Mouse (Mus musculus) stomach, postnatal 0 days (tissue): ENCODE measurements around the gene Prrt3. TPM values are rescaled to one million over a fixed set of nuclear protein-coding genes. Genes with fewer than 3 reads are reported as not detected.

ENCODE experiments used
- ATAC-seq: fragments of 200-750 bp; cut with Nextera tagmentation; 2 replicates; pipeline ENCODE4 v1.8.0; 2017; ENCODE audit not compliant: low FRiP score, low TSS enrichment
- DNase-seq: peaks from one replicate; pipeline ENCODE4 v3.0.0-alpha.2; 2016; ENCODE audit warnings: low spot score
- H3K27ac ChIP-seq: fragments of 300-500 bp; sonication (generic); replicated peaks from 2 replicates; pipeline ENCODE4 v1.5.1; 2014; ENCODE audit warnings: mild to moderate bottlenecking, control low read depth
- H3K27me3 ChIP-seq: fragments of 300-500 bp; sonication (generic); 2 replicates; pipeline ENCODE4 v1.6.1; 2014; ENCODE audit warnings: low read length; ENCODE audit not compliant: control insufficient read depth, insufficient read depth
- H3K36me3 ChIP-seq: fragments of 300-500 bp; sonication (generic); 2 replicates; pipeline ENCODE4 v1.6.1; 2014; ENCODE audit warnings: low read length, mixed read lengths; ENCODE audit not compliant: control insufficient read depth, insufficient read depth
- H3K4me1 ChIP-seq: fragments of 300-500 bp; sonication (generic); replicated peaks from 2 replicates; pipeline ENCODE4 v1.6.1; 2014; ENCODE audit warnings: antibody characterized with exemption; ENCODE audit not compliant: control insufficient read depth, insufficient read depth
- H3K4me2 ChIP-seq: fragments of 300-500 bp; sonication (generic); replicated peaks from 2 replicates; pipeline ENCODE4 v1.6.1; 2014; ENCODE audit warnings: low read depth, mild to moderate bottlenecking, control low read depth, moderate library complexity
- H3K4me3 ChIP-seq: fragments of 300-500 bp; sonication (generic); 2 replicates; pipeline ENCODE4 v1.5.1; 2014; ENCODE audit warnings: low read depth, low read length, control low read depth
- H3K9ac ChIP-seq: fragments of 300-500 bp; sonication (generic); 2 replicates; pipeline ENCODE4 v1.6.1; 2014; ENCODE audit warnings: mild to moderate bottlenecking, low read length, control low read depth, mixed read lengths
- H3K9me3 ChIP-seq: fragments of 300-500 bp; sonication (generic); 2 replicates; pipeline ENCODE4 v1.6.1; 2016; ENCODE audit warnings: low read length; ENCODE audit not compliant: control insufficient read depth
- CTCF ChIP-seq: IDR thresholded peaks from 2 replicates; pipeline ENCODE4 v1.5.1; 2016; ENCODE audit warnings: antibody characterized with exemption, low read depth, mild to moderate bottlenecking, moderate library complexity
- EP300 ChIP-seq: optimal IDR thresholded peaks from 2 replicates; pipeline ENCODE3; 2016; ENCODE audit warnings: antibody characterized with exemption
- WGBS: fragments of 180-500 bp; shearing (Covaris S2); extraction: QIAGEN DNeasy Blood & Tissue Kit; methylation state at CpG from one replicate; pipeline ENCODE4 v1.1.7; 2014; 5-methylcytosine and 5-hydroxymethylcytosine counted together
- polyA plus RNA-seq: library from polyadenylated mRNA; unstranded; fragments of >200 nt; fragmentation: Nextera tagmentation; extraction: Ambion mirVana; gene quantifications from 2 replicates; pipeline ENCODE4 v1.2.1, GENCODE M21; 2015

The Prrt3 gene
- polyA plus RNA-seq, 1 experiment from 2014 or later, result 0.42 TPM

GRCm38 (mm10) chr6:113499346-113499745 is 2.4 kb downstream of the Prrt3 start:
- H3K4me1 ChIP-seq, result no peaks in the 10 kb centered on the region
- no peak overlapping the region for H3K4me2 ChIP-seq
- H3K9ac ChIP-seq, result no peak overlapping the region
- no peak for TF ChIP-seq EP300
- no peak for TF ChIP-seq CTCF
- WGBS, result 70% methylated on average over 6 of the region's 6 CpGs
- H3K9me3 ChIP-seq, result no peaks in the 10 kb centered on the region
- no peak overlapping the region for H3K4me3 ChIP-seq
- DNase-seq (no peak), ATAC-seq (no peak)
- no peak overlapping the region for H3K27ac ChIP-seq
- H3K27me3 ChIP-seq, result 0 out of 2 replicates have a peak, but pooled peaks cover 3% of the 10 kb centered on the region
- no peaks in the 10 kb centered on the region for H3K36me3 ChIP-seq

DNA sequence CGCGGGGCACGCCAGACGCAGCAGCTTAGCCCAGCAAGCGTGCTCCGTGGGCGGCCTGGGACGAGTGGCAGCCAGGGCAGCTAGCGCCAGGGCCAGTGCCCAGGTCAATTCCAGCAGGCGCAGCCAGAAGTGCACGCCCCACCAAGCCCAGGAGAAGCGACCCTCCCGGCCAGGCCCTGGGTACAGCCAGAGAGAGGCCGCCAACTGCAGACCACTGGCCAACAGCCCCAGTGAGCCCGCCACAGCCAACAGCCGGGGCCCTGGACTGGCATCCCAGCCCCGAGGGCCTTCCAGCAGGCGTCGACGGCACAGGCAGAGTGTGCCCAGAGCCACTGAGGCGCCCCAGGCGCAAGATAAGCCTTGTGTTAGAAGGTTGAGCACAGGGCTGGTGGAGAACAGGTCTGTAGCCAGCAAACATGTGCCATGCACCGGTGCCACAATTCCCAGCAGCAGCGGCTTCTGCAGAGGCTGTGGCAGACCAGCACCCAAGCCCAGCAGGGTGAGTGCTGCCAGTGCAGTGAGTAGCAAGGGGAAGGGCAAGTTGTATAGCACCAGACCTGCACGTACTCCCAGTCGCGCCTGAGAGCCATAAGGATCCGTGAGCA is 6.6 kb downstream of the Prrt3 start:
- peak overlapping the region; percentile 70 for H3K9ac ChIP-seq
- H3K27me3 ChIP-seq, result no peaks in the 10 kb centered on the region
- H3K4me1 ChIP-seq, result no peaks in the 10 kb centered on the region
- DNase-seq (no peak), ATAC-seq (no peak; the same call in 1 of the 2 replicates)
- H3K36me3 ChIP-seq, result peaks cover 4% of the 10 kb centered on the region; the same call in 1 of the 2 replicates
- peak overlapping the region; percentile 44 for H3K4me3 ChIP-seq
- no peak for TF ChIP-seq EP300
- TF ChIP-seq CTCF, result no peak
- H3K4me2 ChIP-seq, result peak overlapping the region; percentile 62
- WGBS, result 44% methylated on average over 21 of the region's 28 CpGs
- no peaks in the 10 kb centered on the region for H3K9me3 ChIP-seq
- H3K27ac ChIP-seq, result no peak overlapping the region

DNA sequence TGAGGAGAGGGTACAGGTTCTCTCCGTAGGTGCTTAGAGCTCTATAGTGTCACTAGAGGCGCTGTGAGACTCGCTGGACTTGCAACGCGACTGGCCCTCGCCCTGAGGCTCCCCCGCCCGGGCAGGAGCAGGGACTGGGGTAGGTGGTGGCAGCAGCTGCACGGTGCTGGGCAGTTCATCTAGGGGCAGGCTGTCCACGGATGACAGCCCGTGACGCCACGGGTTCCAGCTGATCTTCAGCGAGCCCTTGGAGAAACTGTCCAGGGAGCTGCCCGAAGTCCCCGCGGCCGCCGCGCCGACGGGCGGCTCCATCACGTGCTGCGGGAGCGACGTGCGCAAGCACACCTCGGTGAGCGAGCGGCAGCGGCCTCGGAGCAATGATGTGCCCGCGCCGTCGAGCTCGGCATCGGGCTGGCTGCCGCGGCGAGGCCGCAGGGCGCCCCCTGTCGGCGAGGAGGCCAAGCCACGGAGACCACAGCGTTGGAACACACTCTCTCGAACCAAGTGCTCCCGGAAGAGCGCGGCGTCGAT is 7.4 kb downstream of the Prrt3 start:
- peak overlapping the region; percentile 81 for H3K27ac ChIP-seq
- WGBS, result under 1% methylated on average over 53 of the region's 54 CpGs
- no peaks in the 10 kb centered on the region for H3K9me3 ChIP-seq
- H3K36me3 ChIP-seq, result peaks cover 7% of the 10 kb centered on the region; the same call in 1 of the 2 replicates
- TF ChIP-seq EP300 (no peak), CTCF (peak; percentile 79)
- DNase-seq, result peak; percentile 86
- ATAC-seq, result peak; percentile 88
- no peaks in the 10 kb centered on the region for H3K27me3 ChIP-seq
- peak overlapping the region; percentile 44 for H3K4me3 ChIP-seq
- peak overlapping the region; percentile 70 for H3K9ac ChIP-seq
- no peaks in the 10 kb centered on the region for H3K4me1 ChIP-seq
- peak overlapping the region; percentile 62 for H3K4me2 ChIP-seq

GRCm38 (mm10) chr6:113492101-113492864 is 9.4 kb downstream of the Prrt3 start:
- H3K9me3 ChIP-seq, result no peaks in the 10 kb centered on the region
- H3K4me1 ChIP-seq, result no peaks in the 10 kb centered on the region
- H3K9ac ChIP-seq, result no peak overlapping the region
- no peaks in the 10 kb centered on the region for H3K27me3 ChIP-seq
- H3K4me2 ChIP-seq, result no peak overlapping the region
- 71% methylated on average over 24 of the region's 24 CpGs for WGBS
- no peak overlapping the region for H3K4me3 ChIP-seq
- DNase-seq (no peak), ATAC-seq (no peak)
- TF ChIP-seq EP300, result no peak
- no peak for TF ChIP-seq CTCF
- peaks cover 7% of the 10 kb centered on the region; the same call in 1 of the 2 replicates for H3K36me3 ChIP-seq
- no peak overlapping the region for H3K27ac ChIP-seq

DNA sequence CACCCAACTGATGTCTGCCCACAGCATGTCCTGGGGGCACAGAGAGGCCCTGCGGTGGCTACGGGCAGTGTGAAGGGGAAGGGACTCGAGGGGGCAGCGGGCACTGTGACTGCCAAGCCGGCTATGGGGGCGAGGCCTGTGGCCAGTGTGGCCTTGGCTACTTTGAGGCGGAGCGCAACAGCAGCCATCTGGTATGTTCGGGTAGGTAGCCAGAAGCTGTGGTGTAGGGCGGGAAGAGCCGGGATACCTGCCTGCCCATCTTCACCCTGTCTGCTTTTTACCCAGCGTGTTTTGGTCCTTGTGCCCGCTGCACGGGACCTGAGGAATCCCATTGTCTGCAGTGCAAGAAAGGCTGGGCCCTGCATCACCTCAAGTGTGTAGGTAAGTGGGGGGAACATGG is 12.3 kb downstream of the Prrt3 start:
- Histone ChIP-seq H3K9ac (no peak overlapping the region), H3K36me3 (peaks cover 7% of the 10 kb centered on the region; the same call in 1 of the 2 replicates), H3K4me3 (no peak overlapping the region), H3K4me1 (no peaks in the 10 kb centered on the region), H3K4me2 (no peak overlapping the region), H3K27ac (no peak overlapping the region), H3K27me3 (no peaks in the 10 kb centered on the region), H3K9me3 (no peaks in the 10 kb centered on the region)
- no peak for DNase-seq
- TF ChIP-seq EP300 (no peak), CTCF (no peak)
- no peak for ATAC-seq
- 95% methylated on average over 13 of the region's 14 CpGs for WGBS
